Mouse (Mus musculus): ENCODE measurements around the gene Mcl1.
"Not testable (repeated sequence)": the region's sequence is repeated elsewhere in the genome, so short reads cannot be mapped to it uniquely, and the experiment has no call there.

Gene Mcl1

GRCm38 (mm10) chr3:95666124-95666844 lies 7.7 kb downstream of the Mcl1 start:
- peak; percentile 63 for DNase-seq (ENCODE audit: low read depth, low spot score)

- no peak for DNase-seq (ENCODE audit: low read depth, low spot score)
Observed at GRCm38 (mm10) chr3:95667521-95667920, 8.9 kb downstream of the Mcl1 start.

DNA sequence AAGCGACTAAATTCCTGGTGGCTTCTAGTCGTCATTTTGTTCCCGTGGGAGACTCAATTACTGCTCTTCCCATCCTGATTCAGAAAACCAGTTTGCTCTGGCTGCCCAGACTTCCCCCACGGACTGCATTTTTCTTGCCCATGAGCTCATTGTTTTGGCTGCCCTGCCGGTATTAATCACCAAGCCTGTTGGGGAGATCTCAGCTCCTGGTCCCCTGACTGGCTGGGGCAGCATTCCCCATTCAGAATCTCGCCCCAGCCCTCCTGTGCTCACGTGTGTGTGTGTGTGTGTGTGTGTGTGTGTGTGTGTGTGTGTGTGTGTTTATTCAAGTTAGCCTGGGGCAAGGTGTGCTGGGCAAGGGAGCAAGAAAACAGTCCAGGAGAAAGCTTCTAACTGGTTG lies 9.4 kb downstream of the Mcl1 start:
- DNase-seq (ENCODE audit: low read depth, low spot score): peak; percentile 64

GRCm38 (mm10) chr3:95668589-95669308 lies 10.2 kb downstream of the Mcl1 start:
- no peak for DNase-seq (ENCODE audit: low read depth, low spot score)

DNA sequence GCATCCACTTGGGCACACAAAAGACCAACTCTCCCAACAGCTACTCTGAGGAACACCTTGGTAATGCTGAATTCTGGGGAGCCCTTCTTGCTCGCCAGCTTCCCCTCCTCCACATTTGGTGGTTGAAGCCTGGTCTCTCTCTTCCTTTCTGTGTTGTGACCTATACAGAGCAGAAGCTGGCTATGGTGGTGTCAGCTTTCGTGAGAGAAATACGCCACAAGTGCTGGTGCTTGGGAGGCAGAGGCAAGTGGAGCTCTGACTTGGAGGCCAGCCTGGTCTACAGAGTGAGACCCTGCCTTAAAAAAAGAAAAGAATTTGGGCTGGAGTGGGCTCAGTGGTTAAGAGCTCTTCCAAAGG lies 10.7 kb downstream of the Mcl1 start:
- no peak for DNase-seq (ENCODE audit: low read depth, low spot score)

- not testable (repeated sequence) for DNase-seq (ENCODE audit: low read depth, low spot score)
Observed at GRCm38 (mm10) chr3:95670419-95670818, 11.8 kb downstream of the Mcl1 start.

DNA sequence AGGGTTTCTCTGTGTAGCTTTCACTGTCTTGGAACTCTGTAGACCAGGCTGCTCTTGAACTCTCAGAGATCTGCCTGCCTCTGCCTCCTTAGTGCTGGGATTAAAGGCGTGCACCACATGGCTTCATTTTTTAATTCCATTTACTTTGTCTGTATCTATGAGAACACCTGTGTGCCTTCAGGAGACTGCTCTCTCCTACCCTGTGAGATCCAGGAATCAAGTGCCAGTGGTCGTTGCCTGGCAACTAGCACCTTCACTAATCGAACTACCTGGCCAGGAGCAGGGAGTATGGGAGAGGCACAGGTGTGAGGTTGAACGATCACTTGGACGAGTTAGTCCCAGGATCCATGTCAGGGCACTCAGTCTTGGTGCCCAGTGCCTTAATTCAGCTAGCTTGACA lies 12.6 kb downstream of the Mcl1 start:
- no peak for DNase-seq (ENCODE audit: low read depth, low spot score)

- no peak for DNase-seq (ENCODE audit: low read depth, low spot score)
Observed at GRCm38 (mm10) chr3:95672461-95672860, 13.9 kb downstream of the Mcl1 start.

GRCm38 (mm10) chr3:95672861-95673706 lies 14.5 kb downstream of the Mcl1 start:
- DNase-seq (ENCODE audit: low read depth, low spot score): no peak

DNA sequence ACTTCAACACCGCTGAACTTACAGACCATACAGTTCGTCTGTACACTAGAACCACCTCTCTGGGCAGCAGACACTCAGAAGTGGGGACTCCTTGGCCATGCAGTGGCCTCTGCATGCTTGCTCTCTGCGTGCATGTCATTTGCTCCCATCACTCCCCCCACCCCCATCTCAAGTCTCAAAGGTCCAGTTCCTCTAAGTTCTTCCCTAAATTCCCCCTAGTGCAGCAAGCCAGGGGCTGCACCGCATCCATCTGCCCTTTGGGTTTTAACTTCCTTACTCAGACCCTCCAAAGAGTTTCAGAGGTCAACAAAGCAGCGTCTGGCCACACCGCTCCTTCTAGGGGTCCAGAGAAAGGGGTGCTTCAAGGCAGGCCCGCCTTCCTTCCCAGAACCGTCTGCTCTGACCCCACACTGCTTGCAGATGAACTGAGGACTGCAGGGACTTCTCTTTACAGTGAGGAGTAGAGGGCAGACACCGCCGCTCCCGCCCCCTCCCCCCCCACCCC lies 15.2 kb downstream of the Mcl1 start:
- no peak for DNase-seq (ENCODE audit: low read depth, low spot score)

DNA sequence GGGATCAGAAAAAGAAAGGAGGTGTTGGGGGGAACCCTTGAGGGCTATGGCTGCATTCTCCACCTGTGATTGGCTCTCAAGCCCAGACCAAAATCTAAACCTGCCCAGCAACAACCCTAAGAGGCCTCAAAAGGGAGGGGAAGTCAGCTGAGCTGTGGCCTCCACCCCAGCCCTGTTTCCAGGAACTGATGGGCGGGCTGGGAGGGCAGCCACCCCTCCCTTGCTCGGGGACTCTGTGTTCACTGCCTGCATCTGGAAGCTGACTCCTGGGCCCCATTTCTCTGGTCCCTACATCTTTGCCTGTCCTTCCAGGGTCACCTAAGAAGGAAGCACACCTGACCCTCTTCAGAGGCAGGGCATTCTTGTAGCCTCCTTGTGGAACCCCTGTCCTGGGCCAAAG lies 15.6 kb downstream of the Mcl1 start:
- DNase-seq (ENCODE audit: low read depth, low spot score): no peak

DNA sequence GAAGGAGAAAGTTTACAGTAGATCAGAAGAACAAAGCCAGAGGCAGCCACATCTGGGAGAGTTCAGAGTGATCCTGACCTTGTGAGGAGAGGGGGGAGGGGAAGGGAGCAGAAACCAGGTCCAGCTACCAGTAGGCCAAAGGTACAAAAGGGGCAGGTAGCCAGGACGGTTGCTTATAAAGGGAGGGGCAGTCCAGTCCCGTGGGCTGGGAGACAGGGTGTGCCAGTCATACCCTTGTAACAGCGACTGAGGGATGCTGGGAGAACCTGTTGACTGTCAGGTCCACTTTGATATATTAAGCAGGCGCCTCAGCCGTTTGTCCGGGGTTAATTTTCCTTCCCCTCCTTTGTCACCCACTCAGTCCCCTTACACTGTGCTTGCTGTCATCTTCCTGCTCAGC lies 16.2 kb downstream of the Mcl1 start:
- DNase-seq (ENCODE audit: low read depth, low spot score): no peak

DNA sequence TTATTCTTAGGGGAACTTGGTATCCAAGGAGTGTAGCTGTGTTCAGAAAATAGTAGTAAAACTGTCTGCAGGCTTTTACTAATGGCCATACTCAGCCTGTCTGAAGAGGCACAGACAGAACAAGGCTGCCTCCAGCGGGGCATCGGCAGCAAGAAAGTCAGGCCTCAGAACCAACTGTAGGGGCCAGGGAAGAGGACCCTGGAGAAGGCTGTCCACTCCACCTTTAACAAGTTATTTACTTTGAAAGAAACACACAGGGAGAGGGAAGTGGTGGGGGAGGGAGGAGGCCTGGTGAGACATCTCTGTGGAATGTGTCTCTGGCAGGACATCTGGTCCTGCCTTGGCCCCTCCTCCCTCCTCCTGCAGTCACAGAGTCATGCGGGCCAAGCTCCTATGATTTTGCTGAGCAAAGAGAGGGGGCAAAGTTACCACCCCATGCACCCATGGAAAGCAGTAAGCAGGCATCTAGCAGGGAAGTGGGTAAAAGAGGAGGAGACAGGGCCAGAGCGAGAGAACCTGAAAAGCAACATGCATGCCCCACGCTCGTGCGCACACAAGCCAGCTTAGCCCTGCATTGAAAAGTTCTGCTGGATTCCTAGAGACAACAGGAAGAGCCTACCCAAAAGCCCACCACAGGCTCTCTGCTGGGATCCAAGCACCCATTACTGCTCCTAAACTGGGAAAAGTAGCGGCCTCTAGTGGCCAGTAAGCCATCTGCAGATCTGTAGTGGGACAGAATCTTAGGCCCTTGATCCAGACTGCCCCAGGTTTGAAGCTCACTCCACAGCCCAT lies 16.9 kb downstream of the Mcl1 start:
- DNase-seq (ENCODE audit: low read depth, low spot score): peak; percentile 82

- DNase-seq (ENCODE audit: low read depth, low spot score): peak; percentile 66
Observed at GRCm38 (mm10) chr3:95676745-95677419, 18.3 kb downstream of the Mcl1 start.

- no peak for DNase-seq (ENCODE audit: low read depth, low spot score)
Observed at GRCm38 (mm10) chr3:95677420-95678090, 19.0 kb downstream of the Mcl1 start.

- DNase-seq (ENCODE audit: low read depth, low spot score): no peak
Observed at GRCm38 (mm10) chr3:95679551-95679950, 21.0 kb downstream of the Mcl1 start.

DNA sequence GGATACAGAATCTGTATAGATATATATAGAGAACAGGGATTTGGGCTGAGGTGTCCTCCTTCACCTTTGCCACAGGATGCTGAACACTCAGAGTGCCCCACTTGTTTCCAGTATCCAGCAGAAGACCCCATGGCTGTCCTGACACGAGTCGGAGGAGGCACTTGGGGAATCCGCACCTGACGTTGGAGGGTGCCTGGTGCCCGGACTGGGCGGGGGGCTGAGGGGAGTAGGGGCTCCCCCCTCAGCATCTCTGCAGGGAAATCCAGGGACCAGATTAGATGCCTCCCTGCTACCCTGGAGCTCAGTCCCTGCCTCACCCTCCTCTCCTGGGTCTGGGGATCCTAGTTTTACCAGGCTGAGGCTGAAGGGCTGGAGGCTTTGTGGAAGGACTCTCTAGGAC lies 22.1 kb downstream of the Mcl1 start:
- no peak for DNase-seq (ENCODE audit: low read depth, low spot score)

GRCm38 (mm10) chr3:95681365-95681764 lies 22.8 kb downstream of the Mcl1 start:
- DNase-seq (ENCODE audit: low read depth, low spot score): no peak

DNA sequence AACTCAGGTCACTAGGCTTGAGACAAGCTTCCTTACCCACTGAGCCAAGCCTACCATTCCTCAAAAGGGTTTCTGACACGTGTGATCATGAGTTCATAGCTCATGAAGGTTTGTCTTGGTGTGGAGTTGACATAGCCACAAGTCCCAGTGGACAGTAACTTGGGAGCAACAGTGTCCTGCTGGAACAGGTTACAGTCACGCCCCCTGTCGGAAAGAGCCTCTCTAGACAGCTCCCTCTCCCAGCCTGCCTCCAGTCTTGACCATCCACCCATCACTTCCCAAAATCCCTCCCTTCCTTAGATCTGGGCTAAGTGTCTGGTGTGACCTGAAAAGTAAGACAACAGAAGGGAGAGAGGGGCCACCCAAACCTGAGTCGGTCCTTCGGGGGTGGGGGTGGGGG lies 24.3 kb downstream of the Mcl1 start:
- no peak for DNase-seq (ENCODE audit: low read depth, low spot score)

DNA sequence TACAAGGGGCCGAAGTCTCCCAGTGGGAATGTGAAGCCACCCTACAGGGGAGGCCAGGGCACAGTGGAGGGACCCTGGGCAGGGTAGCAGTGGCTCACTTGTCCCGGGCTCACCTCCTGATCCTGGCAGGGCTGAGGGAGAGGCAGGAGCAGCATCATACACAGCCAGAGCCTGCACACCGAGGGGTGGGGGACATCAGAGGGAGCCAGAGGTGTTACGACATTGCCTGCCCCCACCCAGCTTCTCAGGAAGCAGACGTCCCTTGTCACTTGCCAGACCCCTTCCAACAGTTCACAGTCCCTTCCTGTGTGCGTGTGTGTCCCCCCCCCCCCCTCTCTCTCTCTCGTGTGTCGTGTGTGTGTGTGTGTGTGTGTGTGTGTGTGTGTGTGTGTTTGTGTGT lies 26.3 kb downstream of the Mcl1 start:
- DNase-seq (ENCODE audit: low read depth, low spot score): no peak

Data from mesoderm, embryonic 11.5 days (tissue).